Mouse (Mus musculus) testis, adult 2 months (tissue): ENCODE results near the gene Xpo6. TPM values are rescaled to one million over a fixed set of nuclear protein-coding genes. Genes with fewer than 3 reads are reported as not detected.

Experiments used
- H3K27ac ChIP-seq: fragments of 200-500 bp; 2 replicates; pipeline ENCODE4 v1.5.1; 2012; ENCODE audit warnings: low read depth, low read length; ENCODE audit not compliant: control insufficient read depth, insufficient read depth
- H3K27me3 ChIP-seq: fragments of 200-500 bp; 2 replicates; pipeline ENCODE4 v1.6.1; 2012; ENCODE audit warnings: mild to moderate bottlenecking, low read length, moderate library complexity; ENCODE audit not compliant: control insufficient read depth, insufficient read depth
- H3K36me3 ChIP-seq: fragments of 200-500 bp; 2 replicates; pipeline ENCODE4 v1.6.1; 2012; ENCODE audit warnings: mild to moderate bottlenecking, low read length; ENCODE audit not compliant: control insufficient read depth, insufficient read depth
- H3K4me1 ChIP-seq: fragments of 200-500 bp; 2 replicates; pipeline ENCODE4 v1.6.1; 2012; ENCODE audit warnings: low read length; ENCODE audit not compliant: control insufficient read depth, insufficient read depth
- H3K4me3 ChIP-seq: fragments of 200-500 bp; 2 replicates; pipeline ENCODE4 v1.5.1; 2012; ENCODE audit warnings: low read depth, mild to moderate bottlenecking, low read length, moderate library complexity, mixed read lengths; ENCODE audit not compliant: control insufficient read depth
- CTCF ChIP-seq: fragments of 200-500 bp; IDR thresholded peaks from 2 replicates; pipeline ENCODE4 v1.5.1; 2012; ENCODE audit warnings: low read depth, mild to moderate bottlenecking, inconsistent platforms, low read length, moderate library complexity; ENCODE audit not compliant: control insufficient read depth, insufficient read depth, insufficient replicate concordance
- POLR2A ChIP-seq: fragments of 200-500 bp; IDR thresholded peaks from 2 replicates; pipeline ENCODE4 v1.6.1; 2012; ENCODE audit warnings: low read depth, mild to moderate bottlenecking, inconsistent platforms, low read length, moderate library complexity; ENCODE audit not compliant: control insufficient read depth
- polyA plus RNA-seq: library from polyadenylated mRNA; depleted of rRNA; stranded (reverse); fragments of >200 nt; gene quantifications from 2 replicates; pipeline ENCODE4 v1.2.3, GENCODE M21; 2012

Xpo6 gene
- polyA plus RNA-seq, 1 experiment = 695 TPM

- H3K4me1 ChIP-seq = no peaks in the 10 kb centered on the region
- peaks cover 5% of the 10 kb centered on the region for H3K36me3 ChIP-seq
- H3K27me3 ChIP-seq = no peaks in the 10 kb centered on the region
- H3K27ac ChIP-seq = no peak overlapping the region
- TF ChIP-seq POLR2A (no peak), CTCF (no peak)
- H3K4me3 ChIP-seq = no peak overlapping the region
These were observed 44.6 kb downstream of the Xpo6 start for GRCm38 (mm10) chr7:126155746-126156145.

- H3K4me3 ChIP-seq = no peak overlapping the region
- H3K4me1 ChIP-seq = no peaks in the 10 kb centered on the region
- no peaks in the 10 kb centered on the region for H3K27me3 ChIP-seq
- peaks cover 5% of the 10 kb centered on the region for H3K36me3 ChIP-seq
- no peak overlapping the region for H3K27ac ChIP-seq
- TF ChIP-seq POLR2A (no peak), CTCF (no peak; the same call in 1 of the 2 replicates)
These were observed 45.6 kb downstream of the Xpo6 start for GRCm38 (mm10) chr7:126154731-126155130.

GRCm38 (mm10) chr7:126152324-126152723 lies 48.0 kb downstream of the Xpo6 start:
- no peak overlapping the region for H3K27ac ChIP-seq
- H3K36me3 ChIP-seq = peaks cover 5% of the 10 kb centered on the region
- TF ChIP-seq CTCF (no peak), POLR2A (no peak)
- no peak overlapping the region for H3K4me3 ChIP-seq
- no peaks in the 10 kb centered on the region for H3K4me1 ChIP-seq
- H3K27me3 ChIP-seq = no peaks in the 10 kb centered on the region

- Histone ChIP-seq H3K27me3 (no peaks in the 10 kb centered on the region), H3K36me3 (no peaks in the 10 kb centered on the region; the same call in 1 of the 2 replicates), H3K4me3 (no peak overlapping the region), H3K4me1 (no peaks in the 10 kb centered on the region), H3K27ac (no peak overlapping the region)
- TF ChIP-seq CTCF = no peak
- no peak for TF ChIP-seq POLR2A
These were observed 54.1 kb downstream of the Xpo6 start for GRCm38 (mm10) chr7:126146156-126146555.

GRCm38 (mm10) chr7:126144364-126144763 lies 55.9 kb downstream of the Xpo6 start:
- no peaks in the 10 kb centered on the region; the same call in 1 of the 2 replicates for H3K36me3 ChIP-seq
- no peaks in the 10 kb centered on the region for H3K27me3 ChIP-seq
- TF ChIP-seq CTCF (no peak), POLR2A (no peak)

GRCm38 (mm10) chr7:126137850-126138249 lies 62.5 kb downstream of the Xpo6 start:
- TF ChIP-seq CTCF (no peak), POLR2A (no peak)
- Histone ChIP-seq H3K27me3 (no peaks in the 10 kb centered on the region), H3K27ac (no peak overlapping the region), H3K4me1 (no peaks in the 10 kb centered on the region), H3K4me3 (no peak overlapping the region), H3K36me3 (no peaks in the 10 kb centered on the region; the same call in 1 of the 2 replicates)

More at GRCm38 (mm10) chr7:126144364-126144763, 55.9 kb downstream of the Xpo6 start:
- H3K4me3 ChIP-seq = no peak overlapping the region
- no peaks in the 10 kb centered on the region for H3K4me1 ChIP-seq
- no peak overlapping the region for H3K27ac ChIP-seq

GRCm38 (mm10) chr7:126135391-126135790 lies 64.9 kb downstream of the Xpo6 start:
- Histone ChIP-seq H3K4me3 (no peak overlapping the region), H3K4me1 (no peaks in the 10 kb centered on the region), H3K36me3 (no peaks in the 10 kb centered on the region; the same call in 1 of the 2 replicates), H3K27me3 (no peaks in the 10 kb centered on the region), H3K27ac (no peak overlapping the region)
- TF ChIP-seq POLR2A (no peak), CTCF (no peak)
